Mouse (Mus musculus): ENCODE measurements around the gene Sobp.

Sobp gene

GRCm38 (mm10) chr10:43174326-43175155, at the start of gene Sobp, which contains the start of gene 9030612E09Rik:
Gene Sobp, minus strand, starts transcription at chr10:43174530.
Gene 9030612E09Rik, plus strand, starts transcription at chr10:43174704.
- DNase-seq: no peak

- no peak for DNase-seq
These were observed 49.1 kb upstream of the Sobp start for GRCm38 (mm10) chr10:43223391-43223790.

GRCm38 (mm10) chr10:43221659-43222058, 47.3 kb upstream of the Sobp start:
- DNase-seq: peak; percentile 34 to 37

- peak; percentile 88 to 92 for DNase-seq
These were observed 46.7 kb upstream of the Sobp start, which contains the start of gene Pdss2 for GRCm38 (mm10) chr10:43220910-43221625. Gene Pdss2, plus strand, starts transcription at chr10:43221486.

- DNase-seq: no peak
These were observed 46.1 kb upstream of the Sobp start for GRCm38 (mm10) chr10:43220479-43220878.

GRCm38 (mm10) chr10:43217361-43217900, 43.1 kb upstream of the Sobp start:
- no peak for DNase-seq

- peak; percentile 9 to 12 for DNase-seq
These were observed 37.5 kb upstream of the Sobp start for GRCm38 (mm10) chr10:43211866-43212265.

- no peak for DNase-seq
These were observed 29.5 kb upstream of the Sobp start for GRCm38 (mm10) chr10:43203865-43204264.

- no peak for DNase-seq
These were observed 25.9 kb upstream of the Sobp start for GRCm38 (mm10) chr10:43200206-43200605.

GRCm38 (mm10) chr10:43180313-43180912, 6.1 kb upstream of the Sobp start:
- DNase-seq: no peak

- no peak for DNase-seq
These were observed 849 bp upstream of the Sobp start for GRCm38 (mm10) chr10:43175156-43175601.

- DNase-seq: no peak
These were observed 453 bp downstream of the Sobp start for GRCm38 (mm10) chr10:43173828-43174325.

- no peak for DNase-seq
These were observed 1.0 kb downstream of the Sobp start for GRCm38 (mm10) chr10:43173141-43173827.

- DNase-seq: no peak
These were observed 1.8 kb downstream of the Sobp start for GRCm38 (mm10) chr10:43172554-43172953.

- no peak for DNase-seq
These were observed 2.3 kb downstream of the Sobp start for GRCm38 (mm10) chr10:43172066-43172465.

- no peak for DNase-seq
These were observed 3.2 kb downstream of the Sobp start for GRCm38 (mm10) chr10:43171106-43171505.

GRCm38 (mm10) chr10:43168847-43169246, 5.5 kb downstream of the Sobp start:
- DNase-seq: no peak

- DNase-seq: no peak
These were observed 7.5 kb downstream of the Sobp start for GRCm38 (mm10) chr10:43166817-43167216.

- DNase-seq: no peak
These were observed 8.2 kb downstream of the Sobp start for GRCm38 (mm10) chr10:43166146-43166545.

- no peak for DNase-seq
These were observed 9.9 kb downstream of the Sobp start for GRCm38 (mm10) chr10:43164406-43164805.

GRCm38 (mm10) chr10:43162318-43162717, 12.0 kb downstream of the Sobp start:
- no peak for DNase-seq

GRCm38 (mm10) chr10:43159333-43159732, 15.0 kb downstream of the Sobp start:
- DNase-seq: no peak

Measured in thymus, adult 18-20 months (tissue).